Mouse (Mus musculus): ENCODE data around the gene Spata2l.
"Not testable (repeated sequence)": the region's sequence is repeated elsewhere in the genome, so short reads cannot be mapped to it uniquely, and the experiment has no call there.

Gene Spata2l

DNA sequence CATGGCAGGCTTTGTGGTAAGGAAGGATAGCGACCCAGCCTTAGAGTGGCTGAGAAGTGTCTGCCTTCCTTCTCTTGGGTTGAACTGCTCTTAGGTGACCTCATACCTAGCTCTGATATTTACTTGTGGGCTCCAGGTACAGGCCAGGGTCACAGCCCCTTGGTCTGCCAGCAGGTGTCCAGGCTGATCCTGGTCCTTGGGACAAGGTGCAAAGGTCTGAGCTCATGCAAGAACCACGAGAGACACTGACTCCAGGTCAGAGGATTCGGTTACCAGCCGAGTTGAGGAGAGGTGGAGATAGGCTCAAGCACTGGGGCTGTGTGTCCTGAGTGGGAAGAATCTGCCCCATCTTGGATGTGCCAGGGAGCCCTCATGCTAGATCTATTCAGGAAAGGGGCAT, 8.3 kb upstream of the Spata2l start:
- DNase-seq: no peak

GRCm38 (mm10) chr8:123243053-123243452, 7.0 kb upstream of the Spata2l start:
- no peak for DNase-seq

DNA sequence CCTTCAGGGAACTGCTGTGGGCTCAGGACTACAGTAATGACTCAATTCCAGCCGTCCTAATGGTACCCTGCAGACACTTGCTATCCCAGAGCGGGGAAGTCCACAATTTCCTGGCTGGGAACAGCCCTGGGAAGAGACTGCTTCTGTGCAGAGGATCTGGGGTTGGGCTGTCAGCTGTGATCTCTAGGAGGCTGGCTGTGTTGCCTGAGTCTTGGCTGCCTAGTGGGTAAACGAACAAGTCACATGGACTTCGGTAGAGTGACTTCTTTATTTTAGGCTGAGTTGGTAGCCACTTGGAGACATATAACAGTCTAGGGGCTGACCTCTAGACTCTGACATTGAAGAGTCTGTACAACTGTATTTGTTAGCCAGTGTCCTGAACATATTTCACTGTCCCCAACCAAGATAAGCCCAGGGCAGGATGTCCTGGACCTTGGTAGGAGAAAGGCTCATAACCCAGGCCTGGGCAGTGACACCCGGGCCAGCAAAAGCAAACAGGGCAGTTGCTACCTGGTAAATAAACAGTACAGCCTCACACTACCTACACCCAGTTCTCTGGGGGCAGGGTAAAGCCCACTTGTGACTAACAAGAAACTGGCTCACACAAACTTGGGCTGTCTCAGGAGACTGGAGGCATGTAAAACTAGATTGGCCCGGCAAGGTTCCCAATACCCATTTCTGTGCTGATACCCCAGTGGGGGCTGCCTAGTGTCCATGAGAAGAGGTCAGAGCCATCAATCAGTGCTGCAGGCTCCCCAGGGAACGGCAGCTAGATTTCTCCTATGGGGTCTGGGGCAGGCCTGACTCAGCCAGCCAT, 6.3 kb upstream of the Spata2l start:
- DNase-seq: no peak

DNA sequence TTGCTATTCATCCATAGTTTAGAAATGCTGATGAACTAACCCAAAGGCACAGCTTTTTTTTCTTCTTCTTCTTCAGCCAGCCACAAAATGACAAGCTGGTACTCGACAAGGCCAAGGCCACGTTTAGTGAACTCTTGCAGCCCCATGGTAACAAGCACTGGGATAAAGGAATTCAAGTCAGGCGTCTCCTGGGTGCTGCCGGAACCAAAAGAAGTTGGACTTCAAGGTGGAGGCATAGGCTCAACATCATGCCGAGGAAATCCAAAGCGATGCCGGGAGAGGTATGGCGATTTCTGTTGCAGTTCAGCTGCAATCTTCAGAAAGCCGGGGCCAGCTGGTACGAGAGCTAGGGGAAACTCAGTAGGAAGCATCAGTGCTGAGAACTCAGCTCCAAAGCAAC, 3.4 kb upstream of the Spata2l start:
- DNase-seq: no peak

DNA sequence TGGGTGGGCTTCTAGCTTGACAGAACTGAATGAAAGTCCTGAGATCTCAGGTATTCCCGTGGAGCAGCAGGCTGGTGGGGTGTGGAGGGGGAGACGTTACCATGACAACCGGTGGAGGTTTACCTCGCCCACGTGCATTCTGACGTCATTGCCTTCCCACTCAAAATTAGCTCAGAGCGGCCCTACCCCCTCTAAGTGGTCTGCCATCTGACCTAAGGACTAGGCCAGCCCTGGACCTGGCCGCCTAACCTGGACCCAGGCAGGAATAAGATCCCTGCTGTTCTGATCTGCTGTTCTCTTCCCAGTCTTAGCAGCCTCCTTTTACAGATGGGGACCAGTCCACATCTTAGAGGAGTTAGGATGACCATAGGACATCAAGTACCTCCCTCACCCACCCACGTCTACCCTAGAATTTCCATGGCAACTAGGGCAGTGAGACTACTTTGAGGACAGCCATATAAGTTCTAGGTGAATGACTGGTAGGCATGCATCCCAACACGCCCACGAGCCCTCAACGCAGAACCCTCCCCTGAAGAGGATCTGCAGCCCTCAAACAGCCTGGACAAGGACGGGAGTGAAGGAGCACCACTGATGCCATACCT, 1.0 kb downstream of the Spata2l start:
- DNase-seq: peak in 1 of 2 experiments; percentile 22

GRCm38 (mm10) chr8:123233760-123234159, 2.3 kb downstream of the Spata2l start:
- DNase-seq: no peak

DNA sequence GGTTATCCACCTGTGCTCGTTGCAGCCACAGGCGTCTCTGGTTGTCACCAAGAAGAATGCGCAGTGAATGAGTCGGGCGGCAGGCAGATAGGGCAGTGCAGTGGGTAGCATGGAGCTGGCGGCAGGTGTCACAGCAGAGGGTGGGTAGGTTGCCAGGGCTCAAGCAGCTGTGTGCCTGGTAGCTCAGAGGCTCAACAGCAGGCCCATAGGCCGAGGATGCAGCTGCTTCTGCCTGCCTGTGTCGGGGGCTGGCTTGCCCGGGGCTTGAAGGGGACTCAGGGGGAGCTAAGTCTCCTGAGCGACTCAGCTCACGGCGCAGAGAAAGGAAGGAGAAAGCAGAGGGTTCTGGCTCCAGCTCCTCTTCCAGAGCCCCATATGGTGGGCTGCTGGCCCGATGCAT, 2.7 kb downstream of the Spata2l start:
- DNase-seq: no peak

GRCm38 (mm10) chr8:123232553-123232952, 3.5 kb downstream of the Spata2l start:
- DNase-seq: no peak

DNA sequence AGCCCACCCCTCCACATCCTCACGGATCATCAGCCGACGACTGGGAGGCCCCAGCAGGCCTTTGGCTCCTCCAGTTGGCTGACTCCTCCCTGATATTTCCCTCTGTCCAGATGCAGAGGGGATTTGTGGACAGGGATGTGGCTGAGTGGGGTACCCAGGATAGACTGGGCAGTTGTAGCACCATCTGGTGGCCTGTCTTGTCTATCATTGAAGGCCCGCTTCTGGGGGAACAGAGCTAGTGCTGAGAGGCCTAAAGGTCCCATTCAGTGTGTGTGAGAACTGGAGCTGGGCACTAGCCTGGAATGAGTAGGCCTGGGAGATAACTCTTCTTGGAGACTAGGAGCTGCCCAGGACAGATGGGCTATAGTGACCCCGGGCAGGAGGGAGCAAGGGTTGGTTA, 4.3 kb downstream of the Spata2l start:
- DNase-seq: no peak

- DNase-seq: not testable (repeated sequence)
These were observed 5.7 kb downstream of the Spata2l start for GRCm38 (mm10) chr8:123230326-123230725.

DNA sequence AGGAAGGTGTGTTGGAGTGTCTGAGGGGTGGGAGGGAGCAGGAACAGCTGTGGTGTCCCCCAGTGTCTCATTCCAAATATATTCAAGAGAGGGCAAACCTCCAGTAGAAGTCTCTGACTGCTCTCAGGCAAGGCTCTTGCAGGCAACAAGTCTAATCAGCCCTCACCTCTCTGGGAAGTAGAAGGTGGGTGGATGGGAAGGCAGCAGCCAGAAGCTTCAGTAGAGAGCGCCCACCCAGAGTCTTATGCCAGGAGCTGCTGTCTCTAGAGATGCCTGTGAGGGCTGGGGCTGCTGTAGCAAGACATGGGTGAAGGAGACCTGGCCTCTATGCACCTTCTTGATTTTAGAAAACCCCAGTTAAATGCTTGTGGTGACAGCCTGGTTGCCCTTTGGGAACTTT, 7.6 kb downstream of the Spata2l start:
- DNase-seq: no peak

DNA sequence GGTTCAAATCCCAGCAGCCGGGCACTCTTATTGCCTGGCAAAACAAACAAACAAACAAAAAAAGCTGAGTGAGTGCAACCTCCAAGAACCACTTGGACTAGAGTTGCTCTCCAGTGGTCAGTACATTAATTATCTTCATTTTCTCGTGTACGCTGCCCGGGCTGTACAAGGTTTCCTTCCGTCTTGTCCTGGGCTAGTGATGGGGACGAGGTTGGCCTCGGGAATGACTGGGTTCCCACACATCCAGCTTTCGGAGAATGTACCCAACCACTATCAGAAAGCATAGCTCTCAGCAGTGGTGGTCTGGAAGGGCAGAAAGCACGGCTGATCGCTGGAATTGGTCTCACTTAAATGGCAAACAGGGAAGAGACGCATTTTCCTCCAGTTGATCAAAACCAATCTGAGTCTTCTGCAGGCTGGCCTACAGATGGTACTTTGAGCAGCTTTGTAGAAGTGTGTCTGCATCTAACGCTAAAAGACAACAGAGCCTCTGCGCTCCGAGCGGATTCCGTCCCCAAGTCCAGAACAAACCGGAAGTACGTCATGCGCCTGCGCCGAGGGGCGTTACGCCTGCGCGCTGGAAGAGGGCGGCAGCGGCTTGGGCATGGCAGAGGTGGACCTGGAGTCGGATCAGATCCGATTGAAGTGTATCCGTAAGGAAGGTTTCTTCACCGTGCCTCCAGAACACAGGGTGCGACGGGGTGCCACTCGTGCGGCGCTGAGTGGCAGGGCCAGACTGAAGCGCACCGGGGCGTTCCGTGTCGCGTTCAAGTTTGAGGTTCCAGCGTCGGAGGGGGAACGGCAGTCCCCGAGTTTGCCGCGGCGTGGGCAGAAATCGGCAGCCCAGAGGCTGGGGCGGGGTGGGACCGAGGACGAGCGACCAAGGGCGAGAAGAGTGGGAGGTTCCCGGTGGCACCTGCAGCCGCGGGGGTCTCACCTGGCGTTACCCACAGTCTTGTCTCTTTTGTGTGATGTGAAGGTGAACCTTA, 11.5 kb downstream of the Spata2l start, which contains the start of gene Cdk10:
TSS of gene Cdk10 (plus strand) at position 565 of the 989 bp plus-strand sequence.
- DNase-seq: peak; percentile 79 to 83

- no peak for DNase-seq
These were observed 15.1 kb downstream of the Spata2l start for GRCm38 (mm10) chr8:123220917-123221316.

GRCm38 (mm10) chr8:123215430-123215829, 20.6 kb downstream of the Spata2l start:
- no peak for DNase-seq

DNA sequence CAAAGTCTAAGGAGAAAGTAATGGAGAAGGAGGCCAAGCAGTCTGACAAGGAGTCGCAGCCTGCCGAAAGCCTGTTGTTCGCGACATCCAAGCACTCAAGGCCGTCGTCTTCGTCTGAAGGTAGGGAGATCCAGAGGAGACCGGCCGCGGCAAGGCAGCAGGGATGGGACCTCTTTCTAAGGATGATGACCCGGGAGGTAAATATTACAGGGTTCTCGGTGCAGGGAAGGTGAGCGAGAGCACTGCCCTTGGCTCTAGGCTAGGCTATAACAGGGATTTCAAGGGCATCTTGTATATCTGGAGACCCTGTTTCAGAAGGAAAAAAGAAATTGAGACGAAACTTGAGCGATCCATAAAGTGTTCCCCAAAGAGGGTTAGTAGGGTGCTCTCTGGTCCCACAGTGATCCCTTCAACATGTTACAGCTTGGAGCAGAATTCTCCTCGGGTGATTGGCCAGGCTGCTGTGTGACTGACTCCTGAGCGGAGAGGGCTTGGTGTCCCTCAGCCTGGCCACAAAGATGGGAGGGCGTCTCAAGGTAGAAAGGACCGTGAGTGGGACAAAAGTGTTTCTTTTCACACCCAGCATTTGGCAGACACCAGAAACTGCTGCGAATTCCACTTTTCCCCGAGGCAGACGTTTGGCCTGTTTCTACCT, 22.8 kb downstream of the Spata2l start:
- DNase-seq: no peak

- DNase-seq: peak; percentile 78 to 84
These were observed 23.5 kb downstream of the Spata2l start, which contains the start of the genes Chmp1a and Spata33 for GRCm38 (mm10) chr8:123212321-123213117. Gene Chmp1a (minus strand): TSS chr8:123212763. Gene Spata33 (plus strand): TSS chr8:123212832.

- DNase-seq: no peak
These were observed 24.2 kb downstream of the Spata2l start for GRCm38 (mm10) chr8:123211876-123212275.

DNA sequence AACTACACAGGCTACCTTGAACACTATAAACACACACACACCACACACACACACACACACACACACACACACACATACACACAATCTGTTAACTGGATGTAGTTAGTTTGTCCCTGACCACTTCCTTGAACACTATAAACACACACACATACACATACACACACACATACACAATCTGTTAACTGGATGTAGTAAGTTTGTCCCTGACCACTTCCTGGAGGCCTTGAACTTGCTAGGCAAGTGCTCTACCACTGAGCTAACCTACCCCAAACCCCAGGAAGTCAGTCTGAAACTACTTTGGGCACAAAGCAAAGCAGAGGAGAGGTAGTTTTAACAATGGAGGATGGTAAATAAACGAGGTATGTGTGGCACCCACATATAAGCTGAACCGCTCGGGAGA, 32.5 kb downstream of the Spata2l start:
- no peak for DNase-seq

DNA sequence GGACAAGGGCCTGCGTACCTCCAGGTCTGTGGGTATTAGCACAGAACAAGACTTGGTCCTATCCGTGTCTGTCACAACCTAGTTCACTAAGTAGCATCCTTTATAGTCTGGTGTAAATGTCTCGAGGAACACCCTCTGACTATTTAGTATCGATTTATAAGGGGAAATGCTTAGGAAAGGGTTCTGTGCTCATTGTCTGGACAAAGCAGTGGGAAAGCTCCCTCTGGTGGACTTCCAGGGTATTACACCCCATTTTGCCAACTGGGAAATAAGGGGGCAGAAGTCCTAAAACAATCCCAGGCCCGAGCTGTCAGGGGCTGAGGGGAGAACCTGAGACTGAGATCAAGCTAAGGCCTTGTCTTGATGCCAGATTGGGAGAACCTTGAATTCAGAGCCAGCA, 33.7 kb downstream of the Spata2l start:
- peak in 1 of 2 experiments; percentile 25 for DNase-seq

DNA sequence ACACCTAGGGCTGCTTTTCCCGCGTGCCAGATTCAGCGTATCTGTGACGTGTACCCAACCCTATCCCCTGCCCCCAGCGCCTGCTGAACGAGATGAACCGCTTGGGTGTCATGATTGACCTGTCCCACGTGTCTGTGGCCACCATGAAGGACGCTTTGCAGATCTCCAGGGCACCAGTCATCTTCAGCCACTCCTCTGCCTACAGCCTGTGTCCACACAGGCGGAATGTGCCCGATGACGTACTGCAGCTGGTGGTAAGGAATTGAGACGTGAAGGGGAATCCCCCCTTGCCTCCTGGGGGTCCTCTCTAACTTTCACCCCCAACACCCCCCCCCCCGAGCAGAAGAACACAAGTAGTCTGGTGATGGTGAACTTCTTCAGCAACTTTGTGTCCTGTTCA, 36.2 kb downstream of the Spata2l start:
- no peak for DNase-seq

DNA sequence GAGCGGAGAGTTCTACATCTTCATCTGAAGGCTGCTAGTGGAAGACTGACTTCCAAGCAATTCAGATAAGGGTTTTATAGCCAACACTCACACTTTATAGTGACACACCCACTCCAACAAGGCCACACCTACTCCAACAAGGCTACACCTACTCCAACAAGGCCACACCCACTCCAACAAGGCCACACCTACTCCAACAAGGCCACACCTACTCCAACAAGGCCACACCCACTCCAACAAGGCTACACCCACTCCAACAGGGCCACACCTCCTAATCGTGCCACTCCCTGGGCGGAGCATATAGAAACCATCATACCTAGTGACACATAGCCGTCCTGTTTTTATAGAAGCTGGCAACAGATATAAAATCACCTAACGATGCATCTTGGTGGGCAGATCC, 39.0 kb downstream of the Spata2l start:
- not testable (repeated sequence) for DNase-seq

DNA sequence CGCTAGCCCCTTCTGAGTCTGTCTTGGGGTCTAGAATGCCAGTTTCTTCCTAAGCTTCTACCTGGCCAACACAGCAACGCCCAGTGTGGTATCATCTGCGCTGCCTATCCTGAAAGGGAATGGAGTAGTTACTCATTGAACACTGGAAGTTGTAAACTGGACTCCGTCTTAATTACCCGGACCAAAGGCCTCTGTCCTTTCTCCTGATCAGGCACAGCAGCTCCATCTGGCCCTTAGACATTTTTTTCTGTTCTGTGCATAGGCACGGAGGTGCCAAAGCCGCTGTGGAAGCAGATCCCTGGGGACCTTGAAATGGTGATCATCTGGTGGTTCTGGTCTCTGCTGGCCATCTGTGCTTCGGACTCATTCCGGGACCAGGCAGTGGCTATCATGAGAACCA, 42.3 kb downstream of the Spata2l start:
- no peak for DNase-seq
